Mouse (Mus musculus) lung, postnatal 0 days (tissue): ENCODE results near the gene Osbpl3.

Experiments used
- CTCF ChIP-seq: IDR thresholded peaks from 2 replicates; pipeline ENCODE4 v1.5.1; 2016; ENCODE audit warnings: antibody characterized with exemption, mild to moderate bottlenecking
- EP300 ChIP-seq: IDR thresholded peaks from 2 replicates; pipeline ENCODE4 v1.6.1; 2016; ENCODE audit warnings: antibody characterized with exemption, mild to moderate bottlenecking, control low read depth

- TF ChIP-seq CTCF (no peak), EP300 (no peak)
Observed at GRCm38 (mm10) chr6:50402872-50403271, 53.1 kb downstream of the Osbpl3 start.
